Mouse (Mus musculus): ENCODE results near the gene Hephl1. TPM values are rescaled to one million over a fixed set of nuclear protein-coding genes. Genes with fewer than 3 reads are reported as not detected.

The Hephl1 gene
- polyA plus RNA-seq, 1 experiment from 2014 or later = not detected

DNA sequence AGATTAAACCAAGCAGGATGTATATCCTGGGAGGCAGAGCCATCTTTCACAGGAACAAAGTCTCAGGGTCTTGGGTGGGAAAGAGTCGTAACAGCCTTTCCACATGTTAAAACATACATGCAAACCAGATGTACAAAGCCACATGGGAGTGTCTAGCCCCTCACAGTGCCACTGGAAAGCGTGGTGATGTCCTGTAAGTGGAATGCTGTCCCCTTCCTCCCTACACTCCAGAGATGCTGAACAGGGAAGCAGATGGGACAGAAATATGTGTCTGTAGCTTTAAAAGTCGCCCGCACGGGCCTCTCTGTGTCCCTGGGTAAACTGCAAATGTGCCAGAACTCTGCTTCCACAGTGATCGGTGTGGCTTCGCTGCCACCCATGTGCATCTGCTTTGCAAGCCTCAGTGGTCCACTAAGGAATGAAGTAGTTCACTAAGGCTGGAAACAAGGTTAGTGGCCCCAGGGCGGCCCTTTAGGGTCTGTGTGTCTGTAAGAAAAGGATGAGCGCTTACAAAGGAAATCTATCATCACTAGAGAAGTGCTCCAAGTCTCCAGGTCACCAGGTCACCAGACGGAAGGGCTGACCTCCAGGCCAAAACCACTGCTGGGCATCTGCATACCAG is 108.1 kb downstream of the Hephl1 start:
- H3K4me3 ChIP-seq = no peak overlapping the region
- no peaks in the 10 kb centered on the region for H3K27me3 ChIP-seq (replicated peaks)
- H3K4me1 ChIP-seq = peaks cover 7% of the 10 kb centered on the region
- no peaks in the 10 kb centered on the region for H3K9me3 ChIP-seq
- peaks cover 30% of the 10 kb centered on the region for H3K36me3 ChIP-seq (replicated peaks)
- 44% methylated on average over 10 of the region's 10 CpGs for WGBS
- no peak overlapping the region for H3K27ac ChIP-seq
- no peak for ATAC-seq (replicated peaks)
- no peak overlapping the region for H3K4me2 ChIP-seq
- no peak overlapping the region for H3K9ac ChIP-seq

DNA sequence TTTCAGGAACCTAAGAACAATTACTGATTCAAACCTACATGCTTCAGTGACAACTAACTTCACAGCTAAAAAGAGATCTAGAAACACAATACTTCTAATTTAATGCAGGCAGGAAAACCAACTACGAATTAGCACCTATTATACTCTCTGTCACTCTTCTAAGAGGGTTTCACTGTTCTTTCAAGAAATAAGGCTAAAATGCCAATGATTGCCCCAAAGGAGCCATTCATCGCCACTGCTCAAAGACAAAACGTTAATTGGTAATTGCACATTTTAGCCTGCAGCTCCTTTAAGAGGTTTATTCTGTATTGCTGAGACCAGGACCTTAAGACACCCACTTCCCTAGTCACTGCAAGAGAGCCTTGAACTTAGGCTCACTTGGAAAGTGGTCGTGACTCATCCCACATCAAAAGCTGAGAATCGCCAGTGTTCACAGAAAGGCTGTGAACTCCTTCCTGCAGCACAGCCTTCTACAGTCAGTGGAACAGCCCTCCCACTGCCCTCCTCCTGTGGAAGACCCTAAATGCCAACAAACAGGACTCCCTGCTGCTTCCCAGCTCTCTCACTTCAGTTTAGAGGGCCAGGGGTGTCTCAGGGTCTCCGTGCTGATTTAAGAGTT is 108.8 kb downstream of the Hephl1 start:
- Histone ChIP-seq H3K36me3 (replicated peaks) (peaks cover 28% of the 10 kb centered on the region), H3K9ac (no peak overlapping the region), H3K9me3 (no peaks in the 10 kb centered on the region), H3K4me2 (no peak overlapping the region), H3K27ac (0 out of 2 replicates have a peak overlapping the region, but pooled peaks have one; percentile 12), H3K4me1 (peaks cover 7% of the 10 kb centered on the region), H3K4me3 (no peak overlapping the region), H3K27me3 (replicated peaks) (no peaks in the 10 kb centered on the region)
- no peak for ATAC-seq (replicated peaks)
- 33% methylated on average over 6 of the region's 6 CpGs for WGBS

Other genes with a start within 250 kb of the Hephl1 start
- not detected in 2 replicates for gene Izumo1r, start 208.2 kb downstream of the Hephl1 start, polyA plus RNA-seq (2015; fragmentation: Nextera tagmentation; extraction: Ambion mirVana)
- gene Panx1, start 66.6 kb downstream of the Hephl1 start, polyA plus RNA-seq (2015; fragmentation: Nextera tagmentation; extraction: Ambion mirVana) = 207 and 233 TPM in 2 replicates
- 22.9 and 24.8 TPM in 2 replicates for gene Vstm5, start 126.9 kb upstream of the Hephl1 start, polyA plus RNA-seq (2015; fragmentation: Nextera tagmentation; extraction: Ambion mirVana)
- 30.8 and 36.1 TPM in 2 replicates for gene Med17, start 167.8 kb upstream of the Hephl1 start, polyA plus RNA-seq (2015; fragmentation: Nextera tagmentation; extraction: Ambion mirVana)
- gene Taf1d, start 194.1 kb upstream of the Hephl1 start, polyA plus RNA-seq (2015; fragmentation: Nextera tagmentation; extraction: Ambion mirVana) = 41.1 and 48.9 TPM in 2 replicates
- 12.1 and 13.9 TPM in 2 replicates for gene 4931406C07Rik, start 194.3 kb upstream of the Hephl1 start, polyA plus RNA-seq (2015; fragmentation: Nextera tagmentation; extraction: Ambion mirVana)
- 13.3 and 14.6 TPM in 2 replicates for gene Cep295, start 245.7 kb upstream of the Hephl1 start, polyA plus RNA-seq (2015; fragmentation: Nextera tagmentation; extraction: Ambion mirVana)